Mouse (Mus musculus) embryonic facial prominence, embryonic 13.5 days (tissue): ENCODE data around the gene Sept1. TPM values are rescaled to one million over a fixed set of nuclear protein-coding genes. Genes with fewer than 3 reads are reported as not detected.

Experiments used
- ATAC-seq: fragments of 200-750 bp; cut with Nextera tagmentation; 2 replicates; pipeline ENCODE4 v1.8.0; 2017; ENCODE audit warnings: low read depth; ENCODE audit not compliant: insufficient number of reproducible peaks, insufficient read depth, low FRiP score, low TSS enrichment
- H3K27ac ChIP-seq: fragments of 300-500 bp; sonication (generic); 2 replicates; pipeline ENCODE4 v1.5.1; 2015; ENCODE audit warnings: moderate library complexity, mild to moderate bottlenecking, inconsistent platforms
- H3K27me3 ChIP-seq: fragments of 300-500 bp; sonication (generic); 2 replicates; pipeline ENCODE4 v1.6.1; 2015; ENCODE audit warnings: mild to moderate bottlenecking, inconsistent platforms
- H3K36me3 ChIP-seq: fragments of 300-500 bp; sonication (generic); 2 replicates; pipeline ENCODE4 v1.6.1; 2015; ENCODE audit warnings: mild to moderate bottlenecking, inconsistent platforms
- H3K4me1 ChIP-seq: fragments of 300-500 bp; sonication (generic); 2 replicates; pipeline ENCODE4 v1.6.1; 2015; ENCODE audit warnings: inconsistent platforms
- H3K4me2 ChIP-seq: fragments of 300-500 bp; sonication (generic); 2 replicates; pipeline ENCODE4 v1.6.1; 2015; ENCODE audit warnings: moderate library complexity, mild to moderate bottlenecking, inconsistent platforms
- H3K4me3 ChIP-seq: fragments of 300-500 bp; sonication (generic); 2 replicates; pipeline ENCODE4 v1.5.1; 2015; ENCODE audit warnings: mild to moderate bottlenecking, inconsistent platforms
- H3K9ac ChIP-seq: fragments of 300-500 bp; sonication (generic); 2 replicates; pipeline ENCODE4 v1.6.1; 2015; ENCODE audit warnings: mild to moderate bottlenecking, inconsistent platforms
- H3K9me3 ChIP-seq: fragments of 300-500 bp; sonication (generic); 2 replicates; pipeline ENCODE4 v1.6.1; 2016; ENCODE audit warnings: inconsistent platforms
- WGBS: fragments of 180-500 bp; shearing (Covaris S2); methylation state at CpG from one replicate; pipeline ENCODE4 v1.1.7; 2015; ENCODE audit warnings: mixed read lengths; 5-methylcytosine and 5-hydroxymethylcytosine counted together
- polyA plus RNA-seq: library from polyadenylated mRNA; unstranded; fragments of >200 nt; fragmentation: Nextera tagmentation; extraction: Ambion mirVana; gene quantifications from 2 replicates; pipeline ENCODE4 v1.2.1, GENCODE M21; 2015

Gene Sept1
- polyA plus RNA-seq, 1 experiment from 2014 or later = 29.6 TPM

DNA sequence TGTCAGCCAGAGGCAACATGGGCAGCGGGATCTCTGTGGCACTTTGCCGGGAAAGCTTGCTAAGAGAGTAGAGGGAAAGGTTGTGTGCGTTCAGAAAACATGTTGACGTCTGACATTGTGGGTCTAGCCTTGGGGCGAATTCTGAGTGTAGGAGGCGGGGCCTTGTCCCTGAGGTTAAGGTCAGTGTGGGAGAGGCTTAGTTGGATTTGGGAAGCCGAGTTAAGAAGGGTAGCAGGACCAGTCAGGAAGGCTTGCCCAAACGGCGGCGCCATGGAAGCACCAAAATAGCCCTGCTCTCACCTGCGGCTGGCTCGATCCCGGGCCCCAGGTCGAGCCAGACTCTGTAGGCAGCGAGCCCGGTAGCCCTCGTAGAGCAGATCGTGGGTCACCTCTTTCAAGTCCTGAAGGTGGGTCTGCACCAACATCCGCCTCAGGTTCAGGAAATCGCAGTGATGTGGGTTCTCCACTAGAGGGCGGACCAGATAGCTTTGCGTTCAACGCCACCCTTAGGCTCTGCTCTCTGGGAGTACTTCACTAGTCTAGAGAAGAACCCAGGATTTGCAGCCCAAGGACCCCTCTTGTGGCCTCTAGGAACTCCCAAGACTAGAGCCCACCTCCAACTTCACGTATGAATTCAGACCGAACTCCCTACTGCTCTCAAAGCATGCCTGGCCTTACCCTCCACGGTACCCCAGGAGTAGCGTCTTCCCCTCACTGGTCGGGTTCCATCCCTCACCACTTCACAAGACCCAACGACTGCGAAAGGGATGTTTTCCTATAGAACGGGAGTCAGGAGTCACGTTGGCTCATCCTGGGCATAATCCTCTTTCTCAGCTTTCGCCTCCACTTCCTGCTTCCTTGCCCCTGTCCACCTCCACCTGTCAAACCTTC, 17.7 kb downstream of the Sept1 start:
- H3K36me3 ChIP-seq = no peaks in the 10 kb centered on the region
- peak overlapping the region; percentile 42 for H3K4me3 ChIP-seq
- peak overlapping the region; percentile 67 for H3K9ac ChIP-seq
- no peak for ATAC-seq
- no peaks in the 10 kb centered on the region for H3K9me3 ChIP-seq
- 22% methylated on average over 33 of the region's 33 CpGs for WGBS
- H3K4me1 ChIP-seq = peaks cover 15% of the 10 kb centered on the region
- peaks cover 9% of the 10 kb centered on the region; the same call in 1 of the 2 replicates for H3K27me3 ChIP-seq
- H3K4me2 ChIP-seq = peak overlapping the region; percentile 64
- H3K27ac ChIP-seq = no peak overlapping the region

DNA sequence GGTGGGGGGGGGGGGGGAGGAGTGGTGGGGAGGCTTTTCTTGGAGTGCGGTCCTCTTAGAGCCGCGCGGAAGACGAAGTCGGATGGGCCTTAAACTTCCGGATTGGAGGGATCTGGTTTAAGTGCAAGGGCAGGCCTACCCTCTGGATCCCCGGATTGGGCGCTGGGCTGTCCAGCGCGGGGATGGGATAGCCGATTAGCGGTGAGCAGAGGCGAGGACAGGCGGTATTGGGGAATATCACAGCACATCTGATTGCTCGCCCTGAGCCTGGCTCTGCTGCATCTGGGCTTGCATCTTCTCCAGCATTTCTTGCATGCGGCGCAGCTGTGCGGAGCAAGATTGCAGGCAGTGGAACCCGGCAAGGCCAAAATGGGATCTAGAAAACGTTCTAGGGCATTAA, 18.4 kb downstream of the Sept1 start:
- H3K4me1 ChIP-seq = peaks cover 15% of the 10 kb centered on the region
- H3K9ac ChIP-seq = peak overlapping the region; percentile 67
- H3K4me2 ChIP-seq = peak overlapping the region; percentile 64
- no peaks in the 10 kb centered on the region for H3K36me3 ChIP-seq
- 28% methylated on average over 21 of the region's 21 CpGs for whole genome bisulfite sequencing
- no peak overlapping the region for H3K27ac ChIP-seq
- H3K4me3 ChIP-seq = peak overlapping the region; percentile 42
- no peak for ATAC-seq
- H3K9me3 ChIP-seq = no peaks in the 10 kb centered on the region
- H3K27me3 ChIP-seq = peaks cover 9% of the 10 kb centered on the region; the same call in 1 of the 2 replicates

DNA sequence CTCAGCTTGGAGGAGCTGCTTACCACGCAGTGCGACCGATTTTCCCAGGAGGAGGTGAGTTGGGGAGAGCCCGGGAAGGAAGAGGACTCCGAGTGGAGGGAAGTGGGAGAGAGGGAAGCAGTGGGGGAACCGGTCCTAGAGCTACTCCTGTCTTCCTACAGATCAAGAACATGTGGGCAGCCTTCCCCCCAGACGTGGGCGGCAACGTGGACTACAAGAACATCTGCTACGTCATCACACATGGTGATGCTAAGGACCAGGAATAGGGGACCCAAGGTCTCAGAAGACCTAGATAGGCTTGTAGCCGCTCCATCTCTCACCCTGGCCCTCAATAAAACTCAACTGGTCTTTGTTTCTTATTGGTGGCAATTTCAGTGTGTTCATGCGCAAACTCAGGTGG, 19.0 kb downstream of the Sept1 start:
- ATAC-seq = no peak
- Histone ChIP-seq H3K36me3 (no peaks in the 10 kb centered on the region), H3K4me3 (peak overlapping the region; percentile 42; the same call in 1 of the 2 replicates), H3K4me1 (peaks cover 15% of the 10 kb centered on the region), H3K27me3 (peaks cover 9% of the 10 kb centered on the region; the same call in 1 of the 2 replicates), H3K9ac (no peak overlapping the region), H3K27ac (no peak overlapping the region), H3K9me3 (no peaks in the 10 kb centered on the region), H3K4me2 (peak overlapping the region; percentile 64)
- 51% methylated on average over 12 of the region's 12 CpGs for WGBS

GRCm38 (mm10) chr7:127213485-127213884, 19.4 kb downstream of the Sept1 start:
- Histone ChIP-seq H3K9ac (no peak overlapping the region), H3K36me3 (no peaks in the 10 kb centered on the region), H3K4me2 (no peak overlapping the region), H3K27ac (no peak overlapping the region), H3K9me3 (no peaks in the 10 kb centered on the region), H3K4me1 (peaks cover 15% of the 10 kb centered on the region), H3K4me3 (no peak overlapping the region), H3K27me3 (peaks cover 9% of the 10 kb centered on the region; the same call in 1 of the 2 replicates)
- WGBS = 42% methylated on average over 7 of the region's 7 CpGs
- no peak for ATAC-seq

GRCm38 (mm10) chr7:127212432-127213250, 20.3 kb downstream of the Sept1 start:
- no peak overlapping the region for H3K4me3 ChIP-seq
- 86% methylated on average over 12 of the region's 12 CpGs for WGBS

DNA sequence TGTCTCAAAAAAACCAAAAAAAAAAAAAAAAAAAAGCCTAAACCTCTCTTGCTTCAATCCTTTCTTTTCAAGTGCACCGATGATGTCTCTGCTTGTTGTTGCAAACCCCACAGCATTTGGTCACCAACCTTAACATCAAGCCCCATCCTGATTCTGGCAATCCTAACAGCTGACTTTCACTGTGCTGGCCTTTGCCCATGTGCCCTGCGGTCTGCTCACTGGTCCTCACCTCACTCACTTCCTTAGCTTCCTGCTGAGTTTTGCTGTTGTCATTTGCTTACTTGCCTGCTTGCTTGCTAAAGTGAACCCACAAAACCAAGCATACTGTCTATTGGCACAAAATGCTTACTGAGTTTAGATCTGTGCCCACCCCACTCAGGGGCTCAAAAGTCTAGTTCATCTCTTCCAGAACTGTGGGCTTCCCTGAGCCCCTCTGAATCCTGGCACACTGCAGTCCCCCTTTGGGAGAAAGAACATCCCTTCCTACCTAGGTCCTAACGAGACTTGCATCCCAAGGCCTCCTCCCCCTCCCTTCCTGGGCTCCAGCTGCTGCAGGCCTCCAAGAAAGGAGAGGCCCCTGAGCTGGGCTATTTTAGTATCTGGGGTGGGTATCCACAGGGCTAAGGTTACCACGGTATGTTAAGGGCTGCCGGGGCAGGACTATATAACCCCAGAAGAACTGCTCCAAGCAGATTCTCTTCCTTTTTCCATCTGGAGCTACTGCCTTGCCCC, 21.8 kb downstream of the Sept1 start:
- H3K27me3 ChIP-seq = peaks cover 9% of the 10 kb centered on the region; the same call in 1 of the 2 replicates
- 59% methylated on average over 5 of the region's 5 CpGs for WGBS
- H3K4me1 ChIP-seq = peaks cover 23% of the 10 kb centered on the region
- no peak overlapping the region for H3K4me2 ChIP-seq
- no peak overlapping the region for H3K27ac ChIP-seq
- no peaks in the 10 kb centered on the region for H3K36me3 ChIP-seq
- H3K9ac ChIP-seq = 0 out of 2 replicates have a peak overlapping the region, but pooled peaks have one; percentile 49
- H3K9me3 ChIP-seq = no peaks in the 10 kb centered on the region
- ATAC-seq = no peak
- H3K4me3 ChIP-seq = no peak overlapping the region

More at GRCm38 (mm10) chr7:127212432-127213250, 20.3 kb downstream of the Sept1 start:
- no peak overlapping the region for H3K27ac ChIP-seq
- no peak overlapping the region for H3K9ac ChIP-seq
- H3K36me3 ChIP-seq = no peaks in the 10 kb centered on the region
- H3K9me3 ChIP-seq = no peaks in the 10 kb centered on the region
- peaks cover 9% of the 10 kb centered on the region; the same call in 1 of the 2 replicates for H3K27me3 ChIP-seq
- peaks cover 15% of the 10 kb centered on the region for H3K4me1 ChIP-seq
- ATAC-seq = no peak
- H3K4me2 ChIP-seq = no peak overlapping the region

GRCm38 (mm10) chr7:127210266-127210665, 22.7 kb downstream of the Sept1 start:
- 84% methylated on average over 4 of the region's 4 CpGs for WGBS
- ATAC-seq = no peak
- peaks cover 9% of the 10 kb centered on the region; the same call in 1 of the 2 replicates for H3K27me3 ChIP-seq
- H3K36me3 ChIP-seq = peaks cover 1% of the 10 kb centered on the region
- H3K9me3 ChIP-seq = no peaks in the 10 kb centered on the region
- no peak overlapping the region for H3K27ac ChIP-seq
- no peak overlapping the region for H3K4me2 ChIP-seq
- no peak overlapping the region for H3K9ac ChIP-seq
- no peak overlapping the region for H3K4me3 ChIP-seq
- peaks cover 23% of the 10 kb centered on the region for H3K4me1 ChIP-seq

GRCm38 (mm10) chr7:127209851-127210250, 23.1 kb downstream of the Sept1 start:
- H3K4me1 ChIP-seq = peaks cover 23% of the 10 kb centered on the region
- peak overlapping the region; percentile 68 for H3K4me2 ChIP-seq
- no peaks in the 10 kb centered on the region for H3K9me3 ChIP-seq
- H3K27me3 ChIP-seq = peaks cover 9% of the 10 kb centered on the region; the same call in 1 of the 2 replicates
- peak overlapping the region; percentile 90; the same call in 1 of the 2 replicates for H3K27ac ChIP-seq
- WGBS = 81% methylated on average over 5 of the region's 5 CpGs
- H3K4me3 ChIP-seq = no peak overlapping the region
- H3K36me3 ChIP-seq = peaks cover 6% of the 10 kb centered on the region
- no peak overlapping the region for H3K9ac ChIP-seq
- ATAC-seq = no peak

- Histone ChIP-seq H3K9me3 (no peaks in the 10 kb centered on the region), H3K27me3 (peaks cover 4% of the 10 kb centered on the region; the same call in 1 of the 2 replicates), H3K4me3 (peak within 1 kb of the TSS; percentile 96), H3K4me1 (peaks cover 19% of the 10 kb centered on the region), H3K4me2 (peak within 1 kb of the TSS; percentile 97), H3K27ac (peak within 1 kb of the TSS; percentile 90), H3K36me3 (peaks cover 6% of the 10 kb centered on the region), H3K9ac (peak within 1 kb of the TSS; percentile 98)
- ATAC-seq = peak; percentile 93
- WGBS = under 1% methylated on average over 41 of the region's 44 CpGs
Observed at GRCm38 (mm10) chr7:127208553-127209438, 24.1 kb downstream of the Sept1 start, which contains the start of gene Mylpf. TSS of gene Mylpf (plus strand) at chr7:127208890.

- H3K4me3 ChIP-seq = peak within 1 kb of the TSS; percentile 96
- no peak; the same call in 1 of the 2 replicates for ATAC-seq
Observed at GRCm38 (mm10) chr7:127208295-127208552, 24.7 kb downstream of the Sept1 start, which contains the start of gene Tbc1d10b. TSS of gene Tbc1d10b (minus strand) at chr7:127208468.

More at GRCm38 (mm10) chr7:127208295-127208552, 24.7 kb downstream of the Sept1 start, which contains the start of gene Tbc1d10b:
- H3K9ac ChIP-seq = peak within 1 kb of the TSS; percentile 98
- H3K27ac ChIP-seq = peak within 1 kb of the TSS; percentile 90
- no peaks in the 10 kb centered on the region for H3K9me3 ChIP-seq
- H3K36me3 ChIP-seq = peaks cover 11% of the 10 kb centered on the region
- H3K4me1 ChIP-seq = peaks cover 19% of the 10 kb centered on the region
- H3K4me2 ChIP-seq = peak within 1 kb of the TSS; percentile 97
- 0% methylated on average over 31 of the region's 44 CpGs for WGBS
- H3K27me3 ChIP-seq = no peaks in the 10 kb centered on the region
